ENCODE assay signal across 8 mouse cellular contexts in genomic region chr11:115626824-115627616, GRCm38 (mm10). TPM values are rescaled to one million over a fixed set of nuclear protein-coding genes. Genes with fewer than 3 reads are reported as not detected.
DNase-seq lines count a peak whose midpoint lies in the region; ATAC-seq and TF ChIP-seq lines count a peak whose summit lies in the region.

No protein-coding gene starts in this region.

- WGBS in liver, adult 2 months, result 49% methylated on average over 11 of the region's 11 CpGs
- 47% methylated on average over 11 of the region's 11 CpGs for WGBS in embryonic facial prominence, embryonic 15.5 days
- 40% methylated on average over 11 of the region's 11 CpGs for WGBS in intestine, postnatal 0 days
- whole genome bisulfite sequencing in neural tube, embryonic 13.5 days, result 57% methylated on average over 11 of the region's 11 CpGs

- no peak overlapping the region for H3K27ac ChIP-seq in liver, adult 2 months (replicated peaks; ENCODE audit: insufficient read depth, low read depth, low read length)
- H3K27ac ChIP-seq in embryonic facial prominence, embryonic 15.5 days (replicated peaks), result no peak overlapping the region
- H3K27ac ChIP-seq in intestine, postnatal 0 days (ENCODE audit: low read depth, low read length), result no peak overlapping the region
- no peak overlapping the region for H3K27ac ChIP-seq in neural tube, embryonic 13.5 days (replicated peaks)

- no peaks in the 10 kb centered on the region for H3K79me2 ChIP-seq in liver, adult 2 months (ENCODE audit: control insufficient read depth, insufficient read depth, low read length)

- H3K4me2 ChIP-seq in embryonic facial prominence, embryonic 15.5 days (replicated peaks), result peak overlapping the region; percentile 91
- peak overlapping the region; percentile 83 for H3K4me2 ChIP-seq in intestine, postnatal 0 days (replicated peaks; ENCODE audit: low read depth)
- H3K4me2 ChIP-seq in neural tube, embryonic 13.5 days, result peak overlapping the region; percentile 90

- no peak for TF ChIP-seq POLR2A in liver, adult 2 months (IDR thresholded peaks at IDR 0.05; ENCODE audit: extremely low read depth, insufficient read depth, low read length)

- no peaks in the 10 kb centered on the region for H3K9me3 ChIP-seq in embryonic facial prominence, embryonic 15.5 days (replicated peaks)
- no peaks in the 10 kb centered on the region for H3K9me3 ChIP-seq in intestine, postnatal 0 days (ENCODE audit: control insufficient read depth)
- no peaks in the 10 kb centered on the region for H3K9me3 ChIP-seq in neural tube, embryonic 13.5 days

- DNase-seq in liver, adult 2 months (ENCODE audit: extremely low read depth, low read depth, low spot score), result no peak
- no peak for DNase-seq in liver
- DNase-seq in left cerebral cortex, adult 9 months (ENCODE audit: low spot score in 2 of 2), result no peak
- no peak for DNase-seq in embryo, embryonic 10.5 days (ENCODE audit: low spot score)

- H3K27me3 ChIP-seq in liver, adult 2 months (ENCODE audit: control insufficient read depth, insufficient read depth, low read length), result no peaks in the 10 kb centered on the region
- no peaks in the 10 kb centered on the region for H3K27me3 ChIP-seq in embryonic facial prominence, embryonic 15.5 days
- no peaks in the 10 kb centered on the region for H3K27me3 ChIP-seq in intestine, postnatal 0 days (replicated peaks; ENCODE audit: control insufficient read depth, insufficient read depth, low read length)
- no peaks in the 10 kb centered on the region for H3K27me3 ChIP-seq in neural tube, embryonic 13.5 days

- no peak for ATAC-seq in embryonic facial prominence, embryonic 15.5 days (ENCODE audit: insufficient number of reproducible peaks, low FRiP score, low TSS enrichment, low read depth)
- ATAC-seq in intestine, postnatal 0 days, result no peak
- no peak for ATAC-seq in neural tube, embryonic 13.5 days (ENCODE audit: low read depth)
- ATAC-seq in inflammation-experienced regulatory T-cells, adult 6 months, result no peak

- H3K9ac ChIP-seq in liver, adult 2 months (ENCODE audit: low read depth, low read length), result no peak overlapping the region
- no peak overlapping the region for H3K9ac ChIP-seq in embryonic facial prominence, embryonic 15.5 days
- H3K9ac ChIP-seq in intestine, postnatal 0 days (ENCODE audit: low read depth, low read length), result peak overlapping the region; percentile 45; the same call in 1 of the 2 replicates
- peak overlapping the region; percentile 81 for H3K9ac ChIP-seq in neural tube, embryonic 13.5 days

- H3K36me3 ChIP-seq in liver, adult 2 months (ENCODE audit: control insufficient read depth, insufficient read depth, low read length), result peaks cover 4% of the 10 kb centered on the region; the same call in 1 of the 2 replicates
- peaks cover 15% of the 10 kb centered on the region for H3K36me3 ChIP-seq in embryonic facial prominence, embryonic 15.5 days
- peaks cover 14% of the 10 kb centered on the region; the same call in 1 of the 2 replicates for H3K36me3 ChIP-seq in intestine, postnatal 0 days (ENCODE audit: control insufficient read depth, insufficient read depth)
- peaks cover 17% of the 10 kb centered on the region for H3K36me3 ChIP-seq in neural tube, embryonic 13.5 days

- peak overlapping the region; percentile 76; the same call in 1 of the 2 replicates for H3K4me3 ChIP-seq in liver, adult 2 months (ENCODE audit: insufficient read depth, low read depth, low read length)
- H3K4me3 ChIP-seq in embryonic facial prominence, embryonic 15.5 days (replicated peaks), result peak overlapping the region; percentile 76
- peak overlapping the region; percentile 64 for H3K4me3 ChIP-seq in intestine, postnatal 0 days (ENCODE audit: low read depth, low read length)
- H3K4me3 ChIP-seq in neural tube, embryonic 13.5 days, result peak overlapping the region; percentile 71

- no peak for TF ChIP-seq CTCF in liver, adult 2 months (IDR thresholded peaks at IDR 0.05; ENCODE audit: low read depth, low read length)
- no peak for TF ChIP-seq CTCF in intestine, postnatal 0 days (IDR thresholded peaks at IDR 0.05; ENCODE audit: low read depth)

- H3K4me1 ChIP-seq in liver, adult 2 months (ENCODE audit: control insufficient read depth, insufficient read depth, low read length), result 0 out of 2 replicates have a peak, but pooled peaks cover 1% of the 10 kb centered on the region
- peaks cover 8% of the 10 kb centered on the region; the same call in 1 of the 2 replicates for H3K4me1 ChIP-seq in embryonic facial prominence, embryonic 15.5 days
- H3K4me1 ChIP-seq in intestine, postnatal 0 days (replicated peaks; ENCODE audit: control insufficient read depth, insufficient read depth, low read length), result no peaks in the 10 kb centered on the region; the same call in 1 of the 2 replicates
- H3K4me1 ChIP-seq in neural tube, embryonic 13.5 days (replicated peaks), result peaks cover 22% of the 10 kb centered on the region

RNA-seq across cellular contexts. Expression of gene Slc25a19, which starts 1.1 kb away (rescaled TPM):
- 8.9 and 14.5 TPM in 2 replicates for total RNA-seq in liver, adult 2 months (2014; rRNA removed)
- 19.5 and 21.3 TPM in 2 replicates for polyA plus RNA-seq in liver, adult 2 months (2012; rRNA removed)
- 21.1 and 28.8 TPM in 2 replicates for polyA plus RNA-seq in embryonic facial prominence, embryonic 15.5 days (2015; fragmentation: Nextera tagmentation; extraction: Ambion mirVana)
- 19.1 and 19.5 TPM in 2 replicates for polyA plus RNA-seq in intestine, postnatal 0 days (2015; fragmentation: Nextera tagmentation; extraction: Ambion mirVana)
- polyA plus RNA-seq in neural tube, embryonic 13.5 days (2015; fragmentation: Nextera tagmentation; extraction: Ambion mirVana), result 33.0 and 37.5 TPM in 2 replicates
- 10 to 100 TPM; 69.3 to 87.8 (median 80.1) TPM for polyA plus RNA-seq in inflammation-experienced regulatory T-cells, adult 6 months (2017; shearing (Covaris generic))

RNA-seq across cellular contexts. Expression of gene Mif4gd, which starts 14.3 kb away (rescaled TPM):
- total RNA-seq in liver, adult 2 months (2014; rRNA removed), result 35.5 and 40.3 TPM in 2 replicates
- polyA plus RNA-seq in liver, adult 2 months (2012; rRNA removed), result 108 and 132 TPM in 2 replicates
- 29.6 and 33.3 TPM in 2 replicates for polyA plus RNA-seq in embryonic facial prominence, embryonic 15.5 days (2015; fragmentation: Nextera tagmentation; extraction: Ambion mirVana)
- polyA plus RNA-seq in intestine, postnatal 0 days (2015; fragmentation: Nextera tagmentation; extraction: Ambion mirVana), result 43.0 and 48.9 TPM in 2 replicates
- polyA plus RNA-seq in neural tube, embryonic 13.5 days (2015; fragmentation: Nextera tagmentation; extraction: Ambion mirVana), result 12.0 and 12.5 TPM in 2 replicates
- polyA plus RNA-seq in inflammation-experienced regulatory T-cells, adult 6 months (2017; shearing (Covaris generic)), result 100 to 1,000 TPM; 192 to 274 (median 231) TPM

RNA-seq across cellular contexts. Expression of gene Gga3, which starts 23.2 kb away (rescaled TPM):
- total RNA-seq in liver, adult 2 months (2014; rRNA removed), result 1.7 and 3.2 TPM in 2 replicates
- 5.9 and 8.3 TPM in 2 replicates for polyA plus RNA-seq in liver, adult 2 months (2012; rRNA removed)
- polyA plus RNA-seq in embryonic facial prominence, embryonic 15.5 days (2015; fragmentation: Nextera tagmentation; extraction: Ambion mirVana), result 20.1 and 20.3 TPM in 2 replicates
- polyA plus RNA-seq in intestine, postnatal 0 days (2015; fragmentation: Nextera tagmentation; extraction: Ambion mirVana), result 5.7 and 5.8 TPM in 2 replicates
- polyA plus RNA-seq in neural tube, embryonic 13.5 days (2015; fragmentation: Nextera tagmentation; extraction: Ambion mirVana), result 36.1 and 36.4 TPM in 2 replicates
- 10 to 100 TPM; 24.8 to 36.2 (median 35.0) TPM for polyA plus RNA-seq in inflammation-experienced regulatory T-cells, adult 6 months (2017; shearing (Covaris generic))

RNA-seq across cellular contexts. Expression of gene Mrps7, which starts 23.3 kb away (rescaled TPM):
- total RNA-seq in liver, adult 2 months (2014; rRNA removed), result 48.1 and 50.4 TPM in 2 replicates
- polyA plus RNA-seq in liver, adult 2 months (2012; rRNA removed), result 32.9 and 39.2 TPM in 2 replicates
- polyA plus RNA-seq in embryonic facial prominence, embryonic 15.5 days (2015; fragmentation: Nextera tagmentation; extraction: Ambion mirVana), result 82.4 and 83.4 TPM in 2 replicates
- polyA plus RNA-seq in intestine, postnatal 0 days (2015; fragmentation: Nextera tagmentation; extraction: Ambion mirVana), result 51.6 and 52.2 TPM in 2 replicates
- 73.9 and 91.8 TPM in 2 replicates for polyA plus RNA-seq in neural tube, embryonic 13.5 days (2015; fragmentation: Nextera tagmentation; extraction: Ambion mirVana)
- polyA plus RNA-seq in inflammation-experienced regulatory T-cells, adult 6 months (2017; shearing (Covaris generic)), result 10 to 100 TPM; 22.9 to 31.7 (median 27.9) TPM

Comparison
In these comparisons a context has a peak if more than half of its experiments do, and no peak if none do; other contexts are left out.
1. H3K9ac ChIP-seq: peak in intestine, postnatal 0 days (single experiment) and neural tube, embryonic 13.5 days (single experiment); none in liver, adult 2 months (single experiment) and embryonic facial prominence, embryonic 15.5 days (single experiment).
2. Peak in every context shown above with its lines, with median percentiles within 50 percentile points of each other: H3K4me3 ChIP-seq and H3K4me2 ChIP-seq.